Mouse (Mus musculus) MEL (cell line): Measurements from ENCODE around the gene Rapgef4. TPM values are rescaled to one million over a fixed set of nuclear protein-coding genes. Genes with fewer than 3 reads are reported as not detected.

Experiments
- DNase-seq: peaks from one replicate; pipeline ENCODE4 v3.0.0; 2011; ENCODE audit warnings: low read depth, low spot score
- H3K27ac ChIP-seq: 2 replicates; pipeline ENCODE4 v1.5.1; 2012; ENCODE audit warnings: low read depth, mild to moderate bottlenecking, control low read depth, low read length, moderate library complexity; ENCODE audit not compliant: control insufficient read depth
- H3K27me3 ChIP-seq, 2 experiments: fragments of 150-350 bp in 1 of 2; sonication (generic) in 1 of 2; 2 replicates each; pipeline ENCODE4 v1.6.1; 2012; ENCODE audit warnings: low read length in 2 of 2, mild to moderate bottlenecking in 2 of 2, improper control_type of control experiment in 1 of 2, moderate library complexity in 1 of 2; ENCODE audit not compliant: insufficient read depth in 2 of 2, control insufficient read depth in 1 of 2
- H3K36me3 ChIP-seq, 2 experiments: 2 replicates each; pipeline ENCODE4 v1.6.1; 2012 to 2014; ENCODE audit warnings: low read length in 2 of 2, improper control_type of control experiment in 1 of 2, inconsistent platforms in 1 of 2, mild to moderate bottlenecking in 1 of 2; ENCODE audit not compliant: insufficient read depth in 2 of 2, control insufficient read depth in 1 of 2
- H3K4me1 ChIP-seq, 2 experiments: fragments of 150-350 bp in 1 of 2; sonication (generic) in 1 of 2; 2 replicates each; pipeline ENCODE4 v1.6.1; 2012; ENCODE audit warnings: low read length in 2 of 2, improper control_type of control experiment in 1 of 2, mild to moderate bottlenecking in 1 of 2; ENCODE audit not compliant: insufficient read depth in 2 of 2, control insufficient read depth in 1 of 2
- H3K4me3 ChIP-seq, 2 experiments: fragments of 150-350 bp in 1 of 2; sonication (generic) in 1 of 2; 2 replicates each; pipeline ENCODE4 v1.5.1; 2012; ENCODE audit warnings: low read depth in 2 of 2, low read length in 2 of 2, mild to moderate bottlenecking in 2 of 2, moderate library complexity in 2 of 2, control low read depth in 1 of 2, improper control_type of control experiment in 1 of 2; ENCODE audit not compliant: control insufficient read depth in 1 of 2, insufficient read depth in 1 of 2
- H3K79me2 ChIP-seq: 2 replicates; pipeline ENCODE4 v1.6.1; 2012; ENCODE audit warnings: mild to moderate bottlenecking, low read length, moderate library complexity; ENCODE audit not compliant: control insufficient read depth, poor library complexity, insufficient read depth
- H3K9ac ChIP-seq: 2 replicates; pipeline ENCODE4 v1.6.1; 2012; ENCODE audit warnings: low read depth, mild to moderate bottlenecking, control low read depth, low read length, moderate library complexity; ENCODE audit not compliant: control insufficient read depth, poor library complexity, severe bottlenecking
- H3K9me3 ChIP-seq: fragments of 150-350 bp; sonication (generic); replicated peaks from 2 replicates; pipeline ENCODE4 v1.6.1; 2012; ENCODE audit warnings: mild to moderate bottlenecking, low read length, improper control_type of control experiment, moderate library complexity; ENCODE audit not compliant: insufficient read depth
- BHLHE40 ChIP-seq: IDR thresholded peaks from 2 replicates; pipeline ENCODE4 v1.6.1; 2012; ENCODE audit warnings: low read depth, mild to moderate bottlenecking, inconsistent platforms, low read length, improper control_type of control experiment, borderline replicate concordance
- CHD1 ChIP-seq: IDR thresholded peaks from 2 replicates; pipeline ENCODE4 v1.6.1; 2012; ENCODE audit warnings: low read depth, mild to moderate bottlenecking, inconsistent platforms, low read length, improper control_type of control experiment
- CHD2 ChIP-seq: IDR thresholded peaks from 2 replicates; pipeline ENCODE4 v1.6.1; 2011; ENCODE audit warnings: low read length, improper control_type of control experiment
- CTCF ChIP-seq, 3 experiments: IDR thresholded peaks in 2 of 3; conservative IDR thresholded peaks in 1 of 3; 2 replicates each; pipeline ENCODE4 v1.5.1; 2011 to 2012; ENCODE audit warnings: low read length in 3 of 3, low read depth in 2 of 3, mild to moderate bottlenecking in 2 of 3, improper control_type of control experiment in 1 of 3, inconsistent platforms in 1 of 3, mixed read lengths in 1 of 3, moderate library complexity in 1 of 3; ENCODE audit not compliant: control insufficient read depth in 1 of 3, insufficient read depth in 1 of 3, poor library complexity in 1 of 3, severe bottlenecking in 1 of 3
- E2F4 ChIP-seq: IDR thresholded peaks from 2 replicates; pipeline ENCODE4 v1.6.1; 2011; ENCODE audit warnings: low read depth, low read length, improper control_type of control experiment, borderline replicate concordance
- ELF1 ChIP-seq: IDR thresholded peaks from 2 replicates; pipeline ENCODE4 v1.6.1; 2014; ENCODE audit warnings: low read depth, mild to moderate bottlenecking, inconsistent platforms, low read length, improper control_type of control experiment, moderate library complexity
- EP300 ChIP-seq, 2 experiments: IDR thresholded peaks; 2 replicates each; pipeline ENCODE4 v1.6.1; 2011; ENCODE audit warnings: improper control_type of control experiment in 2 of 2, low read length in 2 of 2, low read depth in 1 of 2, mild to moderate bottlenecking in 1 of 2
- ETS1 ChIP-seq: IDR thresholded peaks from 2 replicates; pipeline ENCODE4 v1.6.1; 2012; ENCODE audit warnings: low read depth, mild to moderate bottlenecking, inconsistent platforms, low read length, improper control_type of control experiment, moderate library complexity
- GABPA ChIP-seq: IDR thresholded peaks from 2 replicates; pipeline ENCODE4 v1.6.1; 2012; ENCODE audit warnings: low read depth, mild to moderate bottlenecking, inconsistent platforms, low read length, improper control_type of control experiment, moderate library complexity
- HCFC1 ChIP-seq: IDR thresholded peaks from 2 replicates; pipeline ENCODE4 v1.6.1; 2012; ENCODE audit warnings: low read depth, mild to moderate bottlenecking, inconsistent platforms, low read length, improper control_type of control experiment, moderate library complexity
- JUND ChIP-seq: IDR thresholded peaks from 2 replicates; pipeline ENCODE4 v1.6.1; 2011; ENCODE audit warnings: low read depth, mild to moderate bottlenecking, improper control_type of control experiment, low read length
- MAFK ChIP-seq: IDR thresholded peaks from 2 replicates; pipeline ENCODE4 v1.6.1; 2011; ENCODE audit warnings: low read depth, mild to moderate bottlenecking, low read length, improper control_type of control experiment, borderline replicate concordance
- MAX ChIP-seq: IDR thresholded peaks from 2 replicates; pipeline ENCODE4 v1.6.1; 2011; ENCODE audit warnings: low read length, improper control_type of control experiment
- MAZ ChIP-seq: IDR thresholded peaks from 2 replicates; pipeline ENCODE4 v1.6.1; 2012; ENCODE audit warnings: low read depth, mild to moderate bottlenecking, inconsistent platforms, low read length, improper control_type of control experiment
- MXI1 ChIP-seq: IDR thresholded peaks from 2 replicates; pipeline ENCODE4 v1.6.1; 2011; ENCODE audit warnings: mild to moderate bottlenecking, low read depth, low read length, improper control_type of control experiment
- NELFE ChIP-seq: IDR thresholded peaks from 2 replicates; pipeline ENCODE4 v1.6.1; 2011; ENCODE audit warnings: low read depth, low read length, improper control_type of control experiment
- POLR2A ChIP-seq, 2 experiments: IDR thresholded peaks; 2 replicates each; pipeline ENCODE4 v1.6.1; 2011 to 2012; ENCODE audit warnings: low read length in 2 of 2, mild to moderate bottlenecking in 2 of 2, control low read depth in 1 of 2, improper control_type of control experiment in 1 of 2, low read depth in 1 of 2, moderate library complexity in 1 of 2; ENCODE audit not compliant: control insufficient read depth in 1 of 2, insufficient read depth in 1 of 2, poor library complexity in 1 of 2
- POLR2AphosphoS2 ChIP-seq: IDR thresholded peaks from 2 replicates; pipeline ENCODE4 v1.6.1; 2011; ENCODE audit warnings: low read length, improper control_type of control experiment
- POLR2AphosphoS5 ChIP-seq: IDR thresholded peaks from 2 replicates; pipeline ENCODE4 v1.6.1; 2012; ENCODE audit warnings: low read depth, borderline replicate concordance, mild to moderate bottlenecking, inconsistent platforms, low read length, moderate library complexity, mixed read lengths
- RAD21 ChIP-seq: IDR thresholded peaks from 2 replicates; pipeline ENCODE4 v1.6.1; 2011; ENCODE audit warnings: mild to moderate bottlenecking, low read depth, low read length, improper control_type of control experiment
- RCOR1 ChIP-seq: IDR thresholded peaks from 2 replicates; pipeline ENCODE4 v1.6.1; 2012; ENCODE audit warnings: low read depth, mild to moderate bottlenecking, inconsistent platforms, low read length, improper control_type of control experiment
- SIN3A ChIP-seq: IDR thresholded peaks from 2 replicates; pipeline ENCODE4 v1.6.1; 2012; ENCODE audit warnings: low read length, improper control_type of control experiment, inconsistent platforms
- SMC3 ChIP-seq: IDR thresholded peaks from 2 replicates; pipeline ENCODE4 v1.6.1; 2011; ENCODE audit warnings: low read depth, low read length, improper control_type of control experiment
- TAL1 ChIP-seq: IDR thresholded peaks from 2 replicates; pipeline ENCODE4 v1.6.1; 2012; ENCODE audit warnings: mild to moderate bottlenecking, inconsistent platforms, low read length, moderate library complexity, mixed read lengths
- TCF12 ChIP-seq: IDR thresholded peaks from 2 replicates; pipeline ENCODE4 v1.6.1; 2014; ENCODE audit warnings: low read depth, mild to moderate bottlenecking, inconsistent platforms, low read length, improper control_type of control experiment, moderate library complexity
- UBTF ChIP-seq: IDR thresholded peaks from 2 replicates; pipeline ENCODE4 v1.6.1; 2012; ENCODE audit warnings: low read depth, mild to moderate bottlenecking, inconsistent platforms, low read length, improper control_type of control experiment, moderate library complexity, borderline replicate concordance; ENCODE audit not compliant: insufficient read depth
- USF2 ChIP-seq, 2 experiments: IDR thresholded peaks; 2 replicates each; pipeline ENCODE4 v1.6.1; 2011 to 2012; ENCODE audit warnings: improper control_type of control experiment in 2 of 2, low read length in 2 of 2, borderline replicate concordance in 1 of 2, inconsistent platforms in 1 of 2, low read depth in 1 of 2, mild to moderate bottlenecking in 1 of 2; ENCODE audit not compliant: insufficient read depth in 1 of 2
- ZKSCAN1 ChIP-seq: IDR thresholded peaks from 2 replicates; pipeline ENCODE4 v1.6.1; 2012; ENCODE audit warnings: low read depth, mild to moderate bottlenecking, inconsistent platforms, low read length, improper control_type of control experiment, moderate library complexity
- ZMIZ1 ChIP-seq: IDR thresholded peaks from 2 replicates; pipeline ENCODE4 v1.6.1; 2012; ENCODE audit warnings: low read depth, mild to moderate bottlenecking, inconsistent platforms, low read length, improper control_type of control experiment, moderate library complexity
- ZNF384 ChIP-seq: IDR thresholded peaks from 2 replicates; pipeline ENCODE4 v1.6.1; 2012; ENCODE audit warnings: low read depth, mild to moderate bottlenecking, inconsistent platforms, low read length, improper control_type of control experiment
- polyA plus RNA-seq, 2 experiments: library from polyadenylated mRNA; stranded (reverse) in 1 of 2; unstranded in 1 of 2; fragments of >175 nt in 1 of 2; fragments of >200 nt in 1 of 2; gene quantifications; 2 replicates each; pipeline versions ENCODE4 v1.2.1 to v1.2.4; 2012; ENCODE audit warnings: low replicate concordance in 2 of 2, low read depth in 1 of 2; ENCODE audit not compliant: insufficient read length in 2 of 2, insufficient read depth in 1 of 2, missing spikeins in 1 of 2
- total RNA-seq: library from RNA; depleted of rRNA; stranded (reverse); fragments of 300-350 nt; gene quantifications from 2 replicates; pipeline ENCODE4 v1.2.3, GENCODE M21; 2012

Gene Rapgef4
- total and polyA plus RNA-seq, 3 experiments: not detected

- Histone ChIP-seq H3K4me1 (peaks cover 0 to 12% of the 10 kb centered on the region in 2 experiments; a peak in 1 of 4 replicates), H3K9ac (no peak overlapping the region), H3K27ac (no peak overlapping the region), H3K27me3 (peaks cover 4 to 6% of the 10 kb centered on the region in 2 experiments), H3K36me3 (peaks cover 0 to 2% of the 10 kb centered on the region in 2 experiments; a peak in 2 of 4 replicates), H3K4me3 (peak overlapping the region in 1 of 2 experiments; percentile 13; a peak in 2 of 4 replicates), H3K79me2 (no peaks in the 10 kb centered on the region), H3K9me3 (no peaks in the 10 kb centered on the region)
- peak; percentile 57 for DNase-seq
- TF ChIP-seq ETS1 (no peak), POLR2AphosphoS5 (no peak), CHD2 (no peak), MAZ (no peak), E2F4 (no peak), TAL1 (no peak), GABPA (no peak), SIN3A (no peak), MXI1 (no peak), ELF1 (no peak), USF2 (IDR thresholded peaks at IDR 0.05; ENCODE audit: borderline replicate concordance in 1 of 2, insufficient read depth in 1 of 2, low read depth in 1 of 2, low read length in 2 of 2) (no peak), MAFK (no peak), ZKSCAN1 (no peak), POLR2A (IDR thresholded peaks at IDR 0.05; ENCODE audit: control insufficient read depth in 1 of 2, insufficient read depth in 1 of 2, low read depth in 1 of 2, low read length in 2 of 2, poor library complexity in 1 of 2) (no peak)
Measured at GRCm38 (mm10) chr2:72196190-72196965, 215.3 kb downstream of the Rapgef4 start.

GRCm38 (mm10) chr2:72197026-72197425 lies 216.0 kb downstream of the Rapgef4 start:
- no peak overlapping the region for H3K9ac ChIP-seq

More at GRCm38 (mm10) chr2:72197026-72197425, 216.0 kb downstream of the Rapgef4 start:
- H3K79me2 ChIP-seq: no peaks in the 10 kb centered on the region
- peak; percentile 41 for DNase-seq
- peaks cover 0 to 8% of the 10 kb centered on the region in 2 experiments; a peak in 2 of 4 replicates for H3K36me3 ChIP-seq
- TF ChIP-seq POLR2AphosphoS2 (no peak), RCOR1 (no peak), BHLHE40 (no peak), ZKSCAN1 (no peak), SMC3 (0 out of 2 replicates have a peak, but pooled peaks have one; percentile 6), ZNF384 (no peak), ELF1 (no peak), RAD21 (peak; percentile 9), POLR2AphosphoS5 (no peak), USF2 (IDR thresholded peaks at IDR 0.05; ENCODE audit: borderline replicate concordance in 1 of 2, insufficient read depth in 1 of 2, low read depth in 1 of 2, low read length in 2 of 2) (no peak), TCF12 (no peak), UBTF (no peak), MAFK (no peak), CHD1 (no peak), CTCF (IDR thresholded peaks at IDR 0.05 in 2 of 3, conservative IDR thresholded peaks at IDR 0.05 in 1 of 3; ENCODE audit: control insufficient read depth in 1 of 3, insufficient read depth in 1 of 3, low read depth in 2 of 3, low read length in 3 of 3, poor library complexity in 1 of 3, severe bottlenecking in 1 of 3) (peak in 2 of 3 experiments; percentile 26 to 34; a peak in 3 of 6 replicates), NELFE (no peak), MAX (no peak), ETS1 (no peak), MAZ (no peak), HCFC1 (no peak), JUND (no peak), TAL1 (no peak), EP300 (IDR thresholded peaks at IDR 0.05; ENCODE audit: low read depth in 1 of 2, low read length in 2 of 2) (no peak), ZMIZ1 (no peak)
- peaks cover 2 to 6% of the 10 kb centered on the region in 2 experiments; a peak in 3 of 4 replicates for H3K27me3 ChIP-seq
- peaks cover 2 to 18% of the 10 kb centered on the region in 2 experiments; a peak in 3 of 4 replicates for H3K4me1 ChIP-seq
- H3K27ac ChIP-seq: no peak overlapping the region
- no peaks in the 10 kb centered on the region for H3K9me3 ChIP-seq
- H3K4me3 ChIP-seq: no peak overlapping the region
